Mouse (Mus musculus) left cerebral cortex, postnatal 25 days (tissue): ENCODE data around the gene Gm28038. TPM values are rescaled to one million over a fixed set of nuclear protein-coding genes. Genes with fewer than 3 reads are reported as not detected.

Experiments
- DNase-seq, 2 experiments: peaks; one replicate each; pipeline ENCODE4 v3.0.0; 2022; ENCODE audit warnings: low spot score in 2 of 2, mixed read lengths in 1 of 2
- intact Hi-C: fragments of 180-260 bp; cut with DNase I; formaldehyde crosslinking; loops from one replicate; pipeline ENCODE4 v1.15.1; 2025
- total RNA-seq, 2 experiments: library from RNA; stranded (reverse); gene quantifications; 2 replicates each; pipeline ENCODE4 v1.2.3; 2021

Gm28038 gene
- 1 to 10 TPM in 1 of 2 experiments, not detected in 1; 1.3 TPM for total RNA-seq

GRCm38 (mm10) chr2:30280743-30281142 is at the start of gene Gm28038:
TSS of gene Gm28038 (plus strand) at chr2:30281043.
- DNase-seq, result no peak
- intact Hi-C loops, result no loop called here

- no peak for DNase-seq
- intact Hi-C loops, result no loop called here
Observed at GRCm38 (mm10) chr2:30235593-30235992, 45.2 kb upstream of the Gm28038 start.

GRCm38 (mm10) chr2:30236426-30237198 is 44.2 kb upstream of the Gm28038 start:
- intact Hi-C loops, result loop anchor here (1.0 to 2.0 kb wide), 4 partner anchors 31 to 66 kb away; partner anchors contain the start of genes Endog, Kyat1 and Spout1

GRCm38 (mm10) chr2:30237199-30237880 is 43.5 kb upstream of the Gm28038 start, which contains the start of gene Lrrc8a:
TSS of gene Lrrc8a (plus strand) at chr2:30237715.
- intact Hi-C loops, result loop anchor here (1.0 to 2.0 kb wide), 4 partner anchors 32 to 67 kb away; partner anchors contain the start of genes Endog, Kyat1 and Spout1
- peak; percentile 99 to 100 for DNase-seq

More at GRCm38 (mm10) chr2:30236426-30237198, 44.2 kb upstream of the Gm28038 start:
- no peak for DNase-seq

- peak; percentile 52 to 74 for DNase-seq
- intact Hi-C loops, result loop anchor here (1.0 to 2.0 kb wide), 4 partner anchors 32 to 67 kb away; partner anchors contain the start of genes Endog, Kyat1 and Spout1
Observed at GRCm38 (mm10) chr2:30237881-30238280, 43.0 kb upstream of the Gm28038 start.

- intact Hi-C loops, result no loop called here
- no peak for DNase-seq
Observed at GRCm38 (mm10) chr2:30238906-30239465, 41.9 kb upstream of the Gm28038 start.

- peak in 1 of 2 experiments; percentile 41 for DNase-seq
- intact Hi-C loops, result no loop called here
Observed at GRCm38 (mm10) chr2:30239777-30240176, 41.1 kb upstream of the Gm28038 start.

- intact Hi-C loops, result no loop called here
- DNase-seq, result no peak
Observed at GRCm38 (mm10) chr2:30240267-30240666, 40.6 kb upstream of the Gm28038 start, which contains the start of gene Gm28035. TSS of gene Gm28035 (plus strand) at chr2:30240567.

- peak in 1 of 2 experiments; percentile 41 for DNase-seq
- intact Hi-C loops, result no loop called here
Observed at GRCm38 (mm10) chr2:30242509-30242908, 38.3 kb upstream of the Gm28038 start.

- intact Hi-C loops, result no loop called here
- no peak for DNase-seq
Observed at GRCm38 (mm10) chr2:30243391-30243790, 37.5 kb upstream of the Gm28038 start.

GRCm38 (mm10) chr2:30244595-30245178 is 36.2 kb upstream of the Gm28038 start:
- intact Hi-C loops, result no loop called here
- DNase-seq, result no peak

- DNase-seq, result no peak
- intact Hi-C loops, result no loop called here
Observed at GRCm38 (mm10) chr2:30247036-30247435, 33.8 kb upstream of the Gm28038 start.

- intact Hi-C loops, result no loop called here
- no peak for DNase-seq
Observed at GRCm38 (mm10) chr2:30247681-30248080, 33.2 kb upstream of the Gm28038 start.

- intact Hi-C loops, result no loop called here
- peak in 1 of 2 experiments; percentile 61 for DNase-seq
Observed at GRCm38 (mm10) chr2:30249182-30249581, 31.7 kb upstream of the Gm28038 start.

GRCm38 (mm10) chr2:30250166-30251128 is 30.4 kb upstream of the Gm28038 start:
- intact Hi-C loops, result no loop called here
- DNase-seq, result no peak

- no peak for DNase-seq
- intact Hi-C loops, result no loop called here
Observed at GRCm38 (mm10) chr2:30251417-30252104, 29.3 kb upstream of the Gm28038 start.

- intact Hi-C loops, result no loop called here
- DNase-seq, result peak in 1 of 2 experiments; percentile 57
Observed at GRCm38 (mm10) chr2:30252521-30252920, 28.3 kb upstream of the Gm28038 start.

GRCm38 (mm10) chr2:30253809-30254208 is 27.0 kb upstream of the Gm28038 start:
- intact Hi-C loops, result no loop called here
- DNase-seq, result no peak
